Mouse (Mus musculus): Measurements from ENCODE around the gene Scn8a.
A peak's percentile ranks its signal among the peaks of the same experiment; 100 is the strongest.

Scn8a gene

GRCm38 (mm10) chr15:101041966-101042365 lies 172.3 kb downstream of the Scn8a start:
- no peak for DNase-seq (ENCODE audit: low spot score)

GRCm38 (mm10) chr15:101042613-101043012 lies 173.0 kb downstream of the Scn8a start:
- peak; percentile 46 for DNase-seq (ENCODE audit: low spot score)

GRCm38 (mm10) chr15:101044531-101044930 lies 174.9 kb downstream of the Scn8a start:
- DNase-seq (ENCODE audit: low spot score) = no peak

- no peak for DNase-seq (ENCODE audit: low spot score)
These were observed 176.4 kb downstream of the Scn8a start for GRCm38 (mm10) chr15:101046039-101046526.

- DNase-seq (ENCODE audit: low spot score) = peak; percentile 48
These were observed 177.0 kb downstream of the Scn8a start for GRCm38 (mm10) chr15:101046527-101047193.

- DNase-seq (ENCODE audit: low spot score) = no peak
These were observed 177.5 kb downstream of the Scn8a start, which contains the start of gene Gm47841 for GRCm38 (mm10) chr15:101047194-101047555. TSS of gene Gm47841 (minus strand) at chr15:101047397.

- DNase-seq (ENCODE audit: low spot score) = no peak
These were observed 178.8 kb downstream of the Scn8a start for GRCm38 (mm10) chr15:101048338-101048896.

GRCm38 (mm10) chr15:101051869-101052268 lies 182.2 kb downstream of the Scn8a start:
- DNase-seq (ENCODE audit: low spot score) = no peak

GRCm38 (mm10) chr15:101052560-101053501 lies 183.2 kb downstream of the Scn8a start:
- DNase-seq (ENCODE audit: low spot score) = peak; percentile 65

GRCm38 (mm10) chr15:101053832-101054459 lies 184.3 kb downstream of the Scn8a start:
- DNase-seq (ENCODE audit: low spot score) = no peak

- DNase-seq (ENCODE audit: low spot score) = no peak
These were observed 184.9 kb downstream of the Scn8a start for GRCm38 (mm10) chr15:101054541-101054940.

GRCm38 (mm10) chr15:101056225-101056624 lies 186.6 kb downstream of the Scn8a start:
- DNase-seq (ENCODE audit: low spot score) = no peak

- DNase-seq (ENCODE audit: low spot score) = no peak
These were observed 190.1 kb downstream of the Scn8a start for GRCm38 (mm10) chr15:101059570-101060279.

GRCm38 (mm10) chr15:101060280-101060852 lies 190.7 kb downstream of the Scn8a start:
- no peak for DNase-seq (ENCODE audit: low spot score)

GRCm38 (mm10) chr15:101065069-101065468 lies 195.4 kb downstream of the Scn8a start:
- DNase-seq (ENCODE audit: low spot score) = no peak

GRCm38 (mm10) chr15:101066364-101066847 lies 196.7 kb downstream of the Scn8a start:
- no peak for DNase-seq (ENCODE audit: low spot score)

GRCm38 (mm10) chr15:101066920-101067696 lies 197.4 kb downstream of the Scn8a start:
- DNase-seq (ENCODE audit: low spot score) = no peak

- no peak for DNase-seq (ENCODE audit: low spot score)
These were observed 198.4 kb downstream of the Scn8a start for GRCm38 (mm10) chr15:101068029-101068428.

- DNase-seq (ENCODE audit: low spot score) = no peak
These were observed 199.0 kb downstream of the Scn8a start for GRCm38 (mm10) chr15:101068671-101069070.

- no peak for DNase-seq (ENCODE audit: low spot score)
These were observed 200.1 kb downstream of the Scn8a start for GRCm38 (mm10) chr15:101069641-101070190.

Measured in testis, postnatal 14 days (tissue).